10 mouse cellular contexts compared by ENCODE assay signal in genomic region chr7:38201290-38201658, GRCm38 (mm10). TPM values are rescaled to one million over a fixed set of nuclear protein-coding genes. Genes with fewer than 3 reads are reported as not detected.
DNase-seq lines count a peak whose midpoint lies in the region; ATAC-seq and TF ChIP-seq lines count a peak whose summit lies in the region.
"Had no signal": no experiment of that assay in that cellular context is flagged by ENCODE, and none has a peak within 500 bp of the region (broad histone marks: within the 10 kb centered on the region; RNA-seq: fewer than 3 reads in every experiment).

No protein-coding gene starts in this region.

- H3K9me3 ChIP-seq in intestine, embryonic 15.5 days = no peaks in the 10 kb centered on the region
- H3K9me3 ChIP-seq in intestine, postnatal 0 days (ENCODE audit: control insufficient read depth) = no peaks in the 10 kb centered on the region
- no peaks in the 10 kb centered on the region for H3K9me3 ChIP-seq in stomach, embryonic 14.5 days (ENCODE audit: control insufficient read depth, low read depth, low read length)
- H3K9me3 ChIP-seq in stomach, postnatal 0 days (ENCODE audit: control insufficient read depth, low read length) = no peaks in the 10 kb centered on the region
- H3K9me3 ChIP-seq in hindbrain, embryonic 16.5 days (ENCODE audit: control insufficient read depth, low read length) = no peaks in the 10 kb centered on the region
- H3K9me3 ChIP-seq: liver, embryonic 15.5 days had no signal

- no peak overlapping the region for H3K4me3 ChIP-seq in intestine, embryonic 15.5 days (replicated peaks)
- H3K4me3 ChIP-seq in intestine, postnatal 0 days (ENCODE audit: low read depth, low read length) = no peak overlapping the region
- no peak overlapping the region for H3K4me3 ChIP-seq in stomach, embryonic 14.5 days (ENCODE audit: low read depth, low read length)
- no peak overlapping the region for H3K4me3 ChIP-seq in stomach, postnatal 0 days (ENCODE audit: low read depth, low read length)
- no peak overlapping the region; the same call in 1 of the 2 replicates for H3K4me3 ChIP-seq in hindbrain, embryonic 16.5 days (ENCODE audit: low read length)
- H3K4me3 ChIP-seq: liver, embryonic 15.5 days had no signal

- no peak for DNase-seq in stomach, postnatal 0 days (ENCODE audit: low spot score)
- DNase-seq in c-Kit-positive CD71-positive TER-119-positive erythroid progenitor cells, embryonic 14.5 days (ENCODE audit: low spot score) = no peak
- no peak for DNase-seq in heart, postnatal 4 days
- DNase-seq in urinary bladder, postnatal 36 days (ENCODE audit: low spot score in 2 of 2) = no peak

- H3K4me2 ChIP-seq in intestine, embryonic 15.5 days (replicated peaks) = no peak overlapping the region
- H3K4me2 ChIP-seq in intestine, postnatal 0 days (replicated peaks; ENCODE audit: low read depth) = no peak overlapping the region
- peak overlapping the region; percentile 35; the same call in 1 of the 2 replicates for H3K4me2 ChIP-seq in stomach, embryonic 14.5 days (replicated peaks; ENCODE audit: low read depth, low read length)
- H3K4me2 ChIP-seq in stomach, postnatal 0 days (replicated peaks; ENCODE audit: low read depth) = no peak overlapping the region
- H3K4me2 ChIP-seq in hindbrain, embryonic 16.5 days (ENCODE audit: low read length) = peak overlapping the region; percentile 83

- H3K27ac ChIP-seq in intestine, embryonic 15.5 days = no peak overlapping the region
- no peak overlapping the region for H3K27ac ChIP-seq in intestine, postnatal 0 days (ENCODE audit: low read depth, low read length)
- no peak overlapping the region for H3K27ac ChIP-seq in stomach, embryonic 14.5 days (ENCODE audit: low read length)
- no peak overlapping the region for H3K27ac ChIP-seq in stomach, postnatal 0 days (replicated peaks)
- H3K27ac ChIP-seq in hindbrain, embryonic 16.5 days (ENCODE audit: low read depth, low read length) = no peak overlapping the region

- no peaks in the 10 kb centered on the region for H3K36me3 ChIP-seq in intestine, embryonic 15.5 days
- peaks cover under 1% of the 10 kb centered on the region for H3K36me3 ChIP-seq in intestine, postnatal 0 days (ENCODE audit: control insufficient read depth, insufficient read depth)
- no peaks in the 10 kb centered on the region for H3K36me3 ChIP-seq in stomach, embryonic 14.5 days (ENCODE audit: control insufficient read depth, insufficient read depth, low read length)
- H3K36me3 ChIP-seq in stomach, postnatal 0 days (ENCODE audit: control insufficient read depth, insufficient read depth, low read length) = no peaks in the 10 kb centered on the region
- no peaks in the 10 kb centered on the region for H3K36me3 ChIP-seq in hindbrain, embryonic 16.5 days (ENCODE audit: control insufficient read depth, insufficient read depth, low read length)
- H3K36me3 ChIP-seq: liver, embryonic 15.5 days had no signal

- TF ChIP-seq EP300 in stomach, postnatal 0 days (optimal IDR thresholded peaks at IDR 0.05) = no peak

- no peak overlapping the region for H3K9ac ChIP-seq in intestine, embryonic 15.5 days
- no peak overlapping the region for H3K9ac ChIP-seq in intestine, postnatal 0 days (ENCODE audit: low read depth, low read length)
- no peak overlapping the region for H3K9ac ChIP-seq in stomach, embryonic 14.5 days (replicated peaks; ENCODE audit: low read depth, low read length)
- no peak overlapping the region for H3K9ac ChIP-seq in stomach, postnatal 0 days (ENCODE audit: low read length)
- H3K9ac ChIP-seq in hindbrain, embryonic 16.5 days (ENCODE audit: low read depth, low read length) = no peak overlapping the region
- H3K9ac ChIP-seq: liver, embryonic 15.5 days had no signal

- TF ChIP-seq CTCF in intestine, postnatal 0 days (IDR thresholded peaks at IDR 0.05; ENCODE audit: low read depth) = no peak
- no peak for TF ChIP-seq CTCF in stomach, postnatal 0 days (IDR thresholded peaks at IDR 0.05; ENCODE audit: low read depth)

- H3K4me1 ChIP-seq in intestine, embryonic 15.5 days (replicated peaks) = peaks cover 5% of the 10 kb centered on the region; the same call in 1 of the 2 replicates
- H3K4me1 ChIP-seq in intestine, postnatal 0 days (replicated peaks; ENCODE audit: control insufficient read depth, insufficient read depth, low read length) = no peaks in the 10 kb centered on the region; the same call in 1 of the 2 replicates
- 0 out of 2 replicates have a peak, but pooled peaks cover 6% of the 10 kb centered on the region for H3K4me1 ChIP-seq in stomach, embryonic 14.5 days (ENCODE audit: control insufficient read depth, insufficient read depth, low read length)
- no peaks in the 10 kb centered on the region for H3K4me1 ChIP-seq in stomach, postnatal 0 days (replicated peaks; ENCODE audit: control insufficient read depth, insufficient read depth)
- peaks cover 3% of the 10 kb centered on the region; the same call in 1 of the 2 replicates for H3K4me1 ChIP-seq in hindbrain, embryonic 16.5 days (ENCODE audit: control insufficient read depth, insufficient read depth, low read depth, low read length)

- H3K27me3 ChIP-seq in intestine, embryonic 15.5 days (replicated peaks) = no peaks in the 10 kb centered on the region
- no peaks in the 10 kb centered on the region for H3K27me3 ChIP-seq in intestine, postnatal 0 days (replicated peaks; ENCODE audit: control insufficient read depth, insufficient read depth, low read length)
- no peaks in the 10 kb centered on the region for H3K27me3 ChIP-seq in stomach, embryonic 14.5 days (ENCODE audit: control insufficient read depth, insufficient read depth, low read length)
- H3K27me3 ChIP-seq in stomach, postnatal 0 days (ENCODE audit: control insufficient read depth, insufficient read depth, low read length) = no peaks in the 10 kb centered on the region
- no peaks in the 10 kb centered on the region for H3K27me3 ChIP-seq in hindbrain, embryonic 16.5 days (replicated peaks; ENCODE audit: control insufficient read depth, insufficient read depth, low read length)
- H3K27me3 ChIP-seq: liver, embryonic 15.5 days; Patski had no signal

- WGBS in intestine, embryonic 15.5 days = 31% methylated on average over 3 of the region's 3 CpGs
- WGBS in intestine, postnatal 0 days = 34% methylated on average over 3 of the region's 3 CpGs
- WGBS in stomach, embryonic 14.5 days = 42% methylated on average over 3 of the region's 3 CpGs
- 36% methylated on average over 3 of the region's 3 CpGs for WGBS in stomach, postnatal 0 days
- WGBS in hindbrain, embryonic 16.5 days = 23% methylated on average over 3 of the region's 3 CpGs

- ATAC-seq in intestine, embryonic 15.5 days = peak; percentile 39; the same call in 1 of the 2 replicates
- no peak for ATAC-seq in intestine, postnatal 0 days
- no peak for ATAC-seq in stomach, embryonic 14.5 days (ENCODE audit: insufficient number of reproducible peaks, insufficient read depth, low FRiP score, low read depth)
- no peak for ATAC-seq in stomach, postnatal 0 days (ENCODE audit: low FRiP score, low TSS enrichment)
- no peak; the same call in 1 of the 2 replicates for ATAC-seq in hindbrain, embryonic 16.5 days

RNA-seq across cellular contexts. Expression of gene 1600014C10Rik, which starts 18.3 kb away (rescaled TPM):
- 13.5 and 13.9 TPM in 2 replicates for polyA plus RNA-seq in intestine, embryonic 15.5 days (2015; fragmentation: Nextera tagmentation; extraction: Ambion mirVana)
- polyA plus RNA-seq in intestine, postnatal 0 days (2015; fragmentation: Nextera tagmentation; extraction: Ambion mirVana) = 16.9 and 18.2 TPM in 2 replicates
- polyA plus RNA-seq in stomach, embryonic 14.5 days (2014; fragmentation: Nextera tagmentation; extraction: Ambion mirVana) = 14.7 and 14.9 TPM in 2 replicates
- polyA plus RNA-seq in stomach, postnatal 0 days (2015; fragmentation: Nextera tagmentation; extraction: Ambion mirVana) = 9.6 and 10.3 TPM in 2 replicates
- polyA plus RNA-seq in hindbrain, embryonic 16.5 days (2015; fragmentation: Nextera tagmentation; extraction: Ambion mirVana) = 32.7 and 33.7 TPM in 2 replicates
- 10 to 100 TPM; 14.2 to 15.7 TPM for total RNA-seq in heart, postnatal 4 days (2021)

RNA-seq across cellular contexts. Expression of gene Plekhf1, which starts 26.5 kb away (rescaled TPM):
- polyA plus RNA-seq in intestine, embryonic 15.5 days (2015; fragmentation: Nextera tagmentation; extraction: Ambion mirVana) = 3.3 TPM in 2 replicates
- polyA plus RNA-seq in intestine, postnatal 0 days (2015; fragmentation: Nextera tagmentation; extraction: Ambion mirVana) = 5.2 and 5.9 TPM in 2 replicates
- polyA plus RNA-seq in stomach, embryonic 14.5 days (2014; fragmentation: Nextera tagmentation; extraction: Ambion mirVana) = 2.8 and 3.1 TPM in 2 replicates
- 1.9 and 2.0 TPM in 2 replicates for polyA plus RNA-seq in stomach, postnatal 0 days (2015; fragmentation: Nextera tagmentation; extraction: Ambion mirVana)
- polyA plus RNA-seq in hindbrain, embryonic 16.5 days (2015; fragmentation: Nextera tagmentation; extraction: Ambion mirVana) = 0.79 and 1.2 TPM in 2 replicates
- total RNA-seq in heart, postnatal 4 days (2021) = 1 to 10 TPM; 4.7 to 6.4 TPM

Comparison
In these comparisons a context has a peak if more than half of its experiments do, and no peak if none do; other contexts are left out.
1. H3K4me2 ChIP-seq: peak in stomach, embryonic 14.5 days (single experiment) and hindbrain, embryonic 16.5 days (single experiment); none in intestine, embryonic 15.5 days (single experiment), intestine, postnatal 0 days (single experiment) and stomach, postnatal 0 days (single experiment).